Mouse (Mus musculus): ENCODE results near the gene Mall. TPM values are rescaled to one million over a fixed set of nuclear protein-coding genes. Genes with fewer than 3 reads are reported as not detected.

The Mall gene
- polyA plus RNA-seq, 1 experiment: 0.98 TPM

- no peaks in the 10 kb centered on the region for H3K4me1 ChIP-seq (ENCODE audit: control insufficient read depth, insufficient read depth, low read length)
- no peak for DNase-seq
- H3K4me3 ChIP-seq (replicated peaks; ENCODE audit: insufficient read depth, low read depth, low read length): no peak overlapping the region
- H3K27me3 ChIP-seq (ENCODE audit: control insufficient read depth, insufficient read depth, low read length): no peaks in the 10 kb centered on the region
- TF ChIP-seq CTCF (IDR thresholded peaks at IDR 0.05; ENCODE audit: borderline replicate concordance, insufficient read depth, low read depth, low read length) (no peak), POLR2A (IDR thresholded peaks at IDR 0.05; ENCODE audit: borderline replicate concordance, insufficient read depth, low read length) (no peak)
- H3K27ac ChIP-seq (ENCODE audit: insufficient read depth, low read length): no peak overlapping the region
- 79% methylated on average over 9 of the region's 9 CpGs for WGBS
Measured at GRCm38 (mm10) chr2:127740756-127741519, 11.2 kb upstream of the Mall start.

- WGBS: 75% methylated on average over 3 of the region's 3 CpGs
- Histone ChIP-seq H3K4me3 (replicated peaks; ENCODE audit: insufficient read depth, low read depth, low read length) (no peak overlapping the region), H3K27me3 (ENCODE audit: control insufficient read depth, insufficient read depth, low read length) (no peaks in the 10 kb centered on the region), H3K27ac (ENCODE audit: insufficient read depth, low read length) (no peak overlapping the region), H3K4me1 (ENCODE audit: control insufficient read depth, insufficient read depth, low read length) (no peaks in the 10 kb centered on the region)
- no peak for TF ChIP-seq POLR2A (IDR thresholded peaks at IDR 0.05; ENCODE audit: borderline replicate concordance, insufficient read depth, low read length)
- no peak for TF ChIP-seq CTCF (IDR thresholded peaks at IDR 0.05; ENCODE audit: borderline replicate concordance, insufficient read depth, low read depth, low read length)
- DNase-seq: no peak
Measured at GRCm38 (mm10) chr2:127737885-127738284, 8.2 kb upstream of the Mall start.

GRCm38 (mm10) chr2:127736631-127737209, 7.0 kb upstream of the Mall start:
- TF ChIP-seq POLR2A (IDR thresholded peaks at IDR 0.05; ENCODE audit: borderline replicate concordance, insufficient read depth, low read length) (no peak), CTCF (IDR thresholded peaks at IDR 0.05; ENCODE audit: borderline replicate concordance, insufficient read depth, low read depth, low read length) (no peak)
- Histone ChIP-seq H3K4me1 (ENCODE audit: control insufficient read depth, insufficient read depth, low read length) (no peaks in the 10 kb centered on the region), H3K27me3 (ENCODE audit: control insufficient read depth, insufficient read depth, low read length) (no peaks in the 10 kb centered on the region), H3K4me3 (replicated peaks; ENCODE audit: insufficient read depth, low read depth, low read length) (no peak overlapping the region), H3K27ac (ENCODE audit: insufficient read depth, low read length) (no peak overlapping the region)
- no peak for DNase-seq
- 85% methylated on average over 6 of the region's 6 CpGs for WGBS

- WGBS: 53% methylated on average over 9 of the region's 9 CpGs
- no peaks in the 10 kb centered on the region for H3K27me3 ChIP-seq (ENCODE audit: control insufficient read depth, insufficient read depth, low read length)
- TF ChIP-seq CTCF (IDR thresholded peaks at IDR 0.05; ENCODE audit: borderline replicate concordance, insufficient read depth, low read depth, low read length) (no peak), POLR2A (IDR thresholded peaks at IDR 0.05; ENCODE audit: borderline replicate concordance, insufficient read depth, low read length) (no peak)
- no peak overlapping the region for H3K4me3 ChIP-seq (replicated peaks; ENCODE audit: insufficient read depth, low read depth, low read length)
- DNase-seq: no peak
- H3K27ac ChIP-seq (ENCODE audit: insufficient read depth, low read length): no peak overlapping the region
- no peaks in the 10 kb centered on the region for H3K4me1 ChIP-seq (ENCODE audit: control insufficient read depth, insufficient read depth, low read length)
Measured at GRCm38 (mm10) chr2:127735512-127736145, 5.9 kb upstream of the Mall start.

GRCm38 (mm10) chr2:127734889-127735288, 5.2 kb upstream of the Mall start:
- 77% methylated on average over 5 of the region's 5 CpGs for WGBS
- Histone ChIP-seq H3K4me1 (ENCODE audit: control insufficient read depth, insufficient read depth, low read length) (no peaks in the 10 kb centered on the region), H3K27me3 (ENCODE audit: control insufficient read depth, insufficient read depth, low read length) (no peaks in the 10 kb centered on the region), H3K4me3 (replicated peaks; ENCODE audit: insufficient read depth, low read depth, low read length) (no peak overlapping the region), H3K27ac (ENCODE audit: insufficient read depth, low read length) (no peak overlapping the region)
- no peak for DNase-seq
- TF ChIP-seq POLR2A (IDR thresholded peaks at IDR 0.05; ENCODE audit: borderline replicate concordance, insufficient read depth, low read length): no peak
- no peak for TF ChIP-seq CTCF (IDR thresholded peaks at IDR 0.05; ENCODE audit: borderline replicate concordance, insufficient read depth, low read depth, low read length)

- no peak overlapping the region for H3K27ac ChIP-seq (ENCODE audit: insufficient read depth, low read length)
- DNase-seq: no peak
- no peaks in the 10 kb centered on the region for H3K4me1 ChIP-seq (ENCODE audit: control insufficient read depth, insufficient read depth, low read length)
- 67% methylated on average over 7 of the region's 7 CpGs for WGBS
- TF ChIP-seq CTCF (IDR thresholded peaks at IDR 0.05; ENCODE audit: borderline replicate concordance, insufficient read depth, low read depth, low read length): no peak
- H3K4me3 ChIP-seq (replicated peaks; ENCODE audit: insufficient read depth, low read depth, low read length): no peak overlapping the region
- no peaks in the 10 kb centered on the region for H3K27me3 ChIP-seq (ENCODE audit: control insufficient read depth, insufficient read depth, low read length)
Measured at GRCm38 (mm10) chr2:127730301-127730997, 717 bp upstream of the Mall start.

- TF ChIP-seq CTCF (IDR thresholded peaks at IDR 0.05; ENCODE audit: borderline replicate concordance, insufficient read depth, low read depth, low read length): no peak
- no peak for TF ChIP-seq POLR2A (IDR thresholded peaks at IDR 0.05; ENCODE audit: borderline replicate concordance, insufficient read depth, low read length)
- no peak overlapping the region for H3K27ac ChIP-seq (ENCODE audit: insufficient read depth, low read length)
- DNase-seq: no peak
- 48% methylated on average over 15 of the region's 15 CpGs for WGBS
- no peak overlapping the region for H3K4me3 ChIP-seq (replicated peaks; ENCODE audit: insufficient read depth, low read depth, low read length)
- no peaks in the 10 kb centered on the region for H3K4me1 ChIP-seq (ENCODE audit: control insufficient read depth, insufficient read depth, low read length)
- no peaks in the 10 kb centered on the region for H3K27me3 ChIP-seq (ENCODE audit: control insufficient read depth, insufficient read depth, low read length)
Measured at GRCm38 (mm10) chr2:127728661-127729450, 876 bp downstream of the Mall start.

Data from cerebellum, adult 2 months (tissue).